Mouse (Mus musculus): ENCODE measurements around the gene Hacd3. TPM values are rescaled to one million over a fixed set of nuclear protein-coding genes. Genes with fewer than 3 reads are reported as not detected.
"Not testable (repeated sequence)": the region's sequence is repeated elsewhere in the genome, so short reads cannot be mapped to it uniquely, and the experiment has no call there.

Hacd3 gene
- 219 and 223 TPM in 2 replicates for polyA plus RNA-seq (2015; fragmentation: Nextera tagmentation; extraction: Ambion mirVana)

- under 1% methylated on average over 79 of the region's 81 CpGs for WGBS
- Histone ChIP-seq H3K9ac (peak within 1 kb of the TSS; percentile 91), H3K36me3 (no peaks in the 10 kb centered on the region), H3K4me1 (replicated peaks) (peaks cover 51% of the 10 kb centered on the region), H3K27me3 (no peaks in the 10 kb centered on the region), H3K9me3 (no peaks in the 10 kb centered on the region), H3K4me3 (peak within 1 kb of the TSS; percentile 82), H3K4me2 (peak within 1 kb of the TSS; percentile 74), H3K27ac (replicated peaks) (peak within 1 kb of the TSS; percentile 90)
- peak; percentile 96 for ATAC-seq (ENCODE audit: low FRiP score, low read depth)
Observed at GRCm38 (mm10) chr9:65020991-65021886, at the start of gene Hacd3. Gene Hacd3, minus strand, starts transcription at chr9:65021693.

DNA sequence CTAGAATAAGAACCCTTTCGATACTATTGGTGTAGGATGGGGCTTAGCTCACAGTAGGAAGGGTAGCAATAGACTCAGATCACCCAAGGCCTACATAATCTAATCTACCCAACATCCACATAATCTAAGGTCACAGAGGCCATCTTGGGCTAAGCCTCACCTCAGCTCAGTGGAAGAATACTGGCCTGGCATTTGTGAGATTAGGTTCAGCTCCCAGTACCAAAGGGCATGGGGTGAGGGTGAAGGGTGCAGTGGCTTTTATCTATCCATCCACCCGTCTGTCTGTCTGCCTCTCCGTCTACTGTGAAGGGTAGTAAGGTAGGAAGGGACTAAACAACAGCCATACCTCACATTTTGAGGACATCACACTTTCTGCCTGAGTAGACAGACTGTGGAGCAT lies 49.1 kb upstream of the Hacd3 start:
- no peak overlapping the region for H3K4me2 ChIP-seq
- H3K4me1 ChIP-seq (replicated peaks), result no peaks in the 10 kb centered on the region
- H3K36me3 ChIP-seq, result peaks cover 47% of the 10 kb centered on the region
- WGBS, result 95% methylated on average over 3 of the region's 3 CpGs
- no peaks in the 10 kb centered on the region for H3K9me3 ChIP-seq
- no peak overlapping the region for H3K4me3 ChIP-seq
- no peak for ATAC-seq (ENCODE audit: low FRiP score, low read depth)
- no peak overlapping the region for H3K27ac ChIP-seq (replicated peaks)
- H3K27me3 ChIP-seq, result no peaks in the 10 kb centered on the region
- no peak overlapping the region for H3K9ac ChIP-seq

DNA sequence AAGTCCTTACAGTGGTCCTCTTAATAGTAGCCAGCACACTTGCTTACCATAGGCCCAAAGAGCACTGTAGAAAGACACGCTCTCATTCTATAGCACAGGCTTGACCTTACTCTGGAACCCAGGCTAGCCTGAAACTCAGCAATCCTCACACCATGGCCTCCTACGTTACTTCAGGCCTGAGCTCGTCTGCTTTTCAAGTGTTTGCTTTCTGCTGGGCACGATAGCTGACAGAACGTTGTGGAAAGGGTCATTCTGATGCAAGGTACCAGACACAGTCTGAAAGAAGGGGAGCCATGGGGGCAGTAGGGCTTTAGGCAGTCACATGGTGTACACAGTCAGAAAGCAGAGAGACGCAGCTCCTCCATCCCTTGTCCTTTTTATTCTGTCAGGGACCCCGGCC lies 42.8 kb upstream of the Hacd3 start:
- H3K36me3 ChIP-seq, result peaks cover 74% of the 10 kb centered on the region

DNA sequence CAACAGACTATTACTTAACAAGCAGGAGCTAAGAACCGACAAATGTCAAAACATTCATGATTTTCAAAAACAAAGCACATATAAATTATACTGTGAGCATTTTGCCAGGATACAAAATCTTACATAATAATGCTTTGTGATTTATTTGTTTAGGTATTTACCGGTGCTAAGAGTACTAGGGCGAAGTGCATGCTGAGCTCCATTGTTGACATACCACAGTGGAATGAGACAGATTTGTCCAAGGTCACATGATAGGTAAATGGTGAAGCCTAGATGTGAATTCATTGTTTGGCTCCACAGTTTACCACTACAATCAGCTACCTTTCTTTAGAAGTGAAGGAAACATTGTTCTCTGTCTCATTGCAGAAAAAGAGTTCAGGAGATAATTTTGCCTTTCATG lies 29.5 kb upstream of the Hacd3 start:
- no peak overlapping the region for H3K4me2 ChIP-seq
- 99% methylated on average over 3 of the region's 3 CpGs for WGBS
- H3K4me3 ChIP-seq, result no peak overlapping the region
- no peak overlapping the region for H3K9ac ChIP-seq
- no peaks in the 10 kb centered on the region for H3K9me3 ChIP-seq
- no peaks in the 10 kb centered on the region for H3K27me3 ChIP-seq
- peaks cover 83% of the 10 kb centered on the region for H3K36me3 ChIP-seq
- H3K4me1 ChIP-seq (replicated peaks), result no peaks in the 10 kb centered on the region
- no peak overlapping the region for H3K27ac ChIP-seq (replicated peaks)
- ATAC-seq (ENCODE audit: low FRiP score, low read depth), result no peak

More for the DNA sequence above, 42.8 kb upstream of the Hacd3 start:
- no peak overlapping the region for H3K4me3 ChIP-seq
- no peak overlapping the region for H3K4me2 ChIP-seq
- WGBS, result 93% methylated on average over 7 of the region's 7 CpGs
- H3K9ac ChIP-seq, result no peak overlapping the region
- H3K9me3 ChIP-seq, result no peaks in the 10 kb centered on the region
- no peaks in the 10 kb centered on the region for H3K27me3 ChIP-seq
- H3K4me1 ChIP-seq (replicated peaks), result no peaks in the 10 kb centered on the region
- no peak overlapping the region for H3K27ac ChIP-seq (replicated peaks)
- ATAC-seq (ENCODE audit: low FRiP score, low read depth), result no peak

- Histone ChIP-seq H3K4me2 (no peak overlapping the region), H3K4me3 (no peak overlapping the region), H3K27ac (replicated peaks) (no peak overlapping the region), H3K9me3 (no peaks in the 10 kb centered on the region), H3K36me3 (peaks cover 80% of the 10 kb centered on the region), H3K4me1 (replicated peaks) (no peaks in the 10 kb centered on the region), H3K9ac (no peak overlapping the region), H3K27me3 (no peaks in the 10 kb centered on the region)
- 97% methylated on average over 5 of the region's 5 CpGs for WGBS
- ATAC-seq (ENCODE audit: low FRiP score, low read depth), result no peak
Observed at GRCm38 (mm10) chr9:65049422-65049821, 27.9 kb upstream of the Hacd3 start.

GRCm38 (mm10) chr9:65046993-65047392 lies 25.5 kb upstream of the Hacd3 start:
- Histone ChIP-seq H3K36me3 (peaks cover 80% of the 10 kb centered on the region), H3K27me3 (no peaks in the 10 kb centered on the region), H3K4me1 (replicated peaks) (no peaks in the 10 kb centered on the region), H3K4me2 (no peak overlapping the region), H3K9me3 (no peaks in the 10 kb centered on the region), H3K27ac (replicated peaks) (no peak overlapping the region), H3K9ac (no peak overlapping the region), H3K4me3 (no peak overlapping the region)
- 94% methylated on average over 1 of the region's 1 CpGs for WGBS
- no peak for ATAC-seq (ENCODE audit: low FRiP score, low read depth)

GRCm38 (mm10) chr9:65041430-65041829 lies 19.9 kb upstream of the Hacd3 start:
- peaks cover 75% of the 10 kb centered on the region for H3K36me3 ChIP-seq
- H3K27ac ChIP-seq (replicated peaks), result no peak overlapping the region
- no peak for ATAC-seq (ENCODE audit: low FRiP score, low read depth)
- H3K4me3 ChIP-seq, result no peak overlapping the region
- no peaks in the 10 kb centered on the region for H3K4me1 ChIP-seq (replicated peaks)
- H3K27me3 ChIP-seq, result no peaks in the 10 kb centered on the region
- H3K9ac ChIP-seq, result no peak overlapping the region
- H3K4me2 ChIP-seq, result no peak overlapping the region
- no peaks in the 10 kb centered on the region for H3K9me3 ChIP-seq
- WGBS, result 94% methylated on average over 5 of the region's 5 CpGs

GRCm38 (mm10) chr9:65036861-65037260 lies 15.4 kb upstream of the Hacd3 start:
- ATAC-seq (ENCODE audit: low FRiP score, low read depth), result no peak
- Histone ChIP-seq H3K27me3 (no peaks in the 10 kb centered on the region), H3K27ac (replicated peaks) (no peak overlapping the region), H3K4me3 (no peak overlapping the region), H3K9me3 (no peaks in the 10 kb centered on the region), H3K4me1 (replicated peaks) (peaks cover 17% of the 10 kb centered on the region), H3K4me2 (no peak overlapping the region), H3K9ac (no peak overlapping the region), H3K36me3 (peaks cover 41% of the 10 kb centered on the region)
- 78% methylated on average over 8 of the region's 8 CpGs for WGBS

DNA sequence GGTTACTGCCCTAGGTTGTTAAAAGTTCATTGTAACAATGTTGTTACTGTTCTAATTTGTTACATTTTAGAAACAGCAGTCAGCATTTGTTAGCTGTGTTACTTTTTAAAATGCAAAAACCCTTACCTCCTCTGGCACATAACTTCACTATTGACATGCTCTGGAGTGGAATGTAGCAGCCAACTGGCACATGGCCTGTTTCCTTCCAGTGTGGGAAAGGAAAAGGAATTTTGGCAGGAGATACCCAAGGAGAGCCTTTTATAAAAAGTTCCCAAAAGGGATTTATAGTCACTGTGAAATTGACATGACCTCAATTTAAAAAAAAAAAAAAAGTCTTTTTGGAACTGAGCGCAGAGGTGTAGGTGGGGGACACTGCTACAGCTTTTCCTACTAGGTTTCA lies 15.0 kb upstream of the Hacd3 start:
- H3K27ac ChIP-seq (replicated peaks), result no peak overlapping the region
- peaks cover 37% of the 10 kb centered on the region for H3K36me3 ChIP-seq
- H3K9me3 ChIP-seq, result no peaks in the 10 kb centered on the region

GRCm38 (mm10) chr9:65032269-65033108 lies 11.0 kb upstream of the Hacd3 start, which contains the start of gene Dpp8:
Gene Dpp8, plus strand, starts transcription at chr9:65032414.
- under 1% methylated on average over 69 of the region's 85 CpGs for WGBS
- H3K36me3 ChIP-seq, result 0 out of 2 replicates have a peak, but pooled peaks cover 6% of the 10 kb centered on the region
- H3K9me3 ChIP-seq, result no peaks in the 10 kb centered on the region
- H3K4me3 ChIP-seq, result peak within 1 kb of the TSS; percentile 85
- ATAC-seq (ENCODE audit: low FRiP score, low read depth), result peak; percentile 93
- peaks cover 18% of the 10 kb centered on the region for H3K4me1 ChIP-seq (replicated peaks)
- peak within 1 kb of the TSS; percentile 77 for H3K4me2 ChIP-seq
- H3K27me3 ChIP-seq, result no peaks in the 10 kb centered on the region
- H3K9ac ChIP-seq, result peak within 1 kb of the TSS; percentile 92
- peak within 1 kb of the TSS; percentile 85 for H3K27ac ChIP-seq (replicated peaks)

More for the DNA sequence above, 15.0 kb upstream of the Hacd3 start:
- no peaks in the 10 kb centered on the region for H3K27me3 ChIP-seq
- no peak overlapping the region for H3K4me2 ChIP-seq
- ATAC-seq (ENCODE audit: low FRiP score, low read depth), result no peak
- 74% methylated on average over 1 of the region's 1 CpGs for WGBS
- no peak overlapping the region for H3K9ac ChIP-seq
- H3K4me3 ChIP-seq, result no peak overlapping the region
- H3K4me1 ChIP-seq (replicated peaks), result peaks cover 18% of the 10 kb centered on the region

- H3K9me3 ChIP-seq, result no peaks in the 10 kb centered on the region
- H3K36me3 ChIP-seq, result 0 out of 2 replicates have a peak, but pooled peaks cover 1% of the 10 kb centered on the region
- no peak overlapping the region for H3K9ac ChIP-seq
- peak overlapping the region; percentile 85 for H3K4me3 ChIP-seq
- peaks cover 18% of the 10 kb centered on the region for H3K4me1 ChIP-seq (replicated peaks)
- H3K27ac ChIP-seq (replicated peaks), result no peak overlapping the region
- H3K4me2 ChIP-seq, result peak overlapping the region; percentile 38
- WGBS, result 41% methylated on average over 4 of the region's 4 CpGs
- H3K27me3 ChIP-seq, result no peaks in the 10 kb centered on the region
- ATAC-seq (ENCODE audit: low FRiP score, low read depth), result no peak
Observed at GRCm38 (mm10) chr9:65031894-65032268, 10.4 kb upstream of the Hacd3 start.

GRCm38 (mm10) chr9:65031355-65031754 lies 9.9 kb upstream of the Hacd3 start:
- peaks cover 18% of the 10 kb centered on the region for H3K4me1 ChIP-seq (replicated peaks)
- not testable (repeated sequence) for H3K4me2 ChIP-seq; H3K27ac ChIP-seq (replicated peaks); ATAC-seq (ENCODE audit: low FRiP score, low read depth); H3K27me3 ChIP-seq; H3K36me3 ChIP-seq; H3K9me3 ChIP-seq; H3K9ac ChIP-seq; H3K4me3 ChIP-seq
- 72% methylated on average over 5 of the region's 5 CpGs for WGBS

Data from hindbrain, embryonic 15.5 days (tissue).